Mouse (Mus musculus) liver, embryonic 12.5 days (tissue): Measurements from ENCODE around the gene Inpp5a. TPM values are rescaled to one million over a fixed set of nuclear protein-coding genes. Genes with fewer than 3 reads are reported as not detected.
A peak's percentile ranks its signal among the peaks of the same experiment; 100 is the strongest.

ENCODE experiments used
- ATAC-seq: fragments of 200-750 bp; cut with Nextera tagmentation; 2 replicates; pipeline ENCODE4 v1.8.0; 2017; ENCODE audit warnings: moderate number of reproducible peaks, mild to moderate bottlenecking, moderate library complexity
- H3K27ac ChIP-seq: fragments of 300-500 bp; sonication (generic); 2 replicates; pipeline ENCODE4 v1.5.1; 2016; ENCODE audit warnings: mild to moderate bottlenecking
- H3K27me3 ChIP-seq: fragments of 300-500 bp; sonication (generic); replicated peaks from 2 replicates; pipeline ENCODE4 v1.6.1; 2016; ENCODE audit warnings: mild to moderate bottlenecking, moderate library complexity
- H3K36me3 ChIP-seq: fragments of 300-500 bp; sonication (generic); 2 replicates; pipeline ENCODE4 v1.6.1; 2016; ENCODE audit warnings: mild to moderate bottlenecking, moderate library complexity
- H3K4me1 ChIP-seq: fragments of 300-500 bp; sonication (generic); 2 replicates; pipeline ENCODE4 v1.6.1; 2016
- H3K4me2 ChIP-seq: fragments of 300-500 bp; sonication (generic); 2 replicates; pipeline ENCODE4 v1.6.1; 2016; ENCODE audit warnings: mild to moderate bottlenecking, moderate library complexity
- H3K4me3 ChIP-seq: fragments of 300-500 bp; sonication (generic); 2 replicates; pipeline ENCODE4 v1.5.1; 2016; ENCODE audit warnings: mild to moderate bottlenecking, moderate library complexity
- H3K9ac ChIP-seq: fragments of 300-500 bp; sonication (generic); 2 replicates; pipeline ENCODE4 v1.6.1; 2016; ENCODE audit warnings: mild to moderate bottlenecking, moderate library complexity
- H3K9me3 ChIP-seq: fragments of 300-500 bp; sonication (generic); replicated peaks from 2 replicates; pipeline ENCODE4 v1.6.1; 2016; ENCODE audit warnings: mild to moderate bottlenecking, moderate library complexity
- WGBS: fragments of 180-500 bp; shearing (Covaris S2); methylation state at CpG from one replicate; pipeline ENCODE4 v1.1.7; 2016; ENCODE audit not compliant: insufficient replicate concordance; 5-methylcytosine and 5-hydroxymethylcytosine counted together
- polyA plus RNA-seq: library from polyadenylated mRNA; unstranded; fragments of >200 nt; fragmentation: Nextera tagmentation; extraction: Ambion mirVana; gene quantifications from 2 replicates; pipeline ENCODE4 v1.2.1, GENCODE M21; 2016

Inpp5a gene
- polyA plus RNA-seq, 1 experiment from 2014 or later, result 10.1 TPM

DNA sequence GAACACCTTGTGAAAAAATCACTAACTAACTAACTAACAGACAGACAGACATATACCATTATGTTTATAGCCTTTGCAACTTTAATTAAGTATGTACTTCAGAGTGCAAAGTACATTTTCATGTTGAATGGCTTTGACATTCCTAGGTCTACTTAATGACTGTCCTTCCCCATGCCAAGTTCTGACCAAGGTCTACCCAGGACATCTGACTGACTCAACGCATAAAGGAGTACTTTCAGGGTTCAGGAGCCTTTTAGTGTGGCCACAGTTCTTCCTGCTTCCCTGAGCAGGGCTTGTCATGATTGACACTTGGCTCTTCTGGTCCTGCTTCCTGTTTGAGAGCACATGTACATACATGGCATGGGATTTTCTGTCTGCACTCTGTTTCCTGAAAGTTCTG lies 64.3 kb downstream of the Inpp5a start:
- Histone ChIP-seq H3K4me1 (peaks cover 12% of the 10 kb centered on the region; the same call in 1 of the 2 replicates), H3K27ac (no peak overlapping the region), H3K9ac (no peak overlapping the region), H3K4me3 (no peak overlapping the region), H3K36me3 (no peaks in the 10 kb centered on the region), H3K27me3 (no peaks in the 10 kb centered on the region), H3K4me2 (no peak overlapping the region), H3K9me3 (no peaks in the 10 kb centered on the region)
- WGBS, result 28% methylated on average over 1 of the region's 1 CpGs
- ATAC-seq, result no peak

DNA sequence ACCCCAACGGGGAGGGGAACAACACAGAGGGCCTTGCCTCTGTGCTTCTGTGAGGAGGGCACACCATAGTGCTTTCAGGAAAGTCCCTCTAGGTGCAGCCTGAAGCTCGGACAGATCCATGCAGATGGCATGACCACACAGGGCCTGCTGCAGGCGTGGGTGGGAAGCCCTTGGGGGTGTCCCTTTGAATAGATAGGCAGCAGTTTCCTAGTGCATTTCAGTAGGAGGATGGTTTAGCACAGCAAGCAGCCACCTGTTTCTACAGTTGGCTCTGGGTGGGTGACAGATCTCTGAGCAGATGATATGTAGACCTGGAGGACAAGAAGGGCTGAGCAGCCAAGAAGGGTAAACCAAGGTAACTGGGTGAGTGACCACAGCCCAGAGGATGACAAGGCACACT lies 65.4 kb downstream of the Inpp5a start:
- WGBS, result 34% methylated on average over 3 of the region's 3 CpGs
- Histone ChIP-seq H3K4me2 (no peak overlapping the region), H3K27ac (no peak overlapping the region), H3K4me3 (no peak overlapping the region), H3K36me3 (no peaks in the 10 kb centered on the region), H3K27me3 (no peaks in the 10 kb centered on the region), H3K9ac (no peak overlapping the region), H3K9me3 (no peaks in the 10 kb centered on the region), H3K4me1 (peaks cover 12% of the 10 kb centered on the region; the same call in 1 of the 2 replicates)
- ATAC-seq, result no peak

DNA sequence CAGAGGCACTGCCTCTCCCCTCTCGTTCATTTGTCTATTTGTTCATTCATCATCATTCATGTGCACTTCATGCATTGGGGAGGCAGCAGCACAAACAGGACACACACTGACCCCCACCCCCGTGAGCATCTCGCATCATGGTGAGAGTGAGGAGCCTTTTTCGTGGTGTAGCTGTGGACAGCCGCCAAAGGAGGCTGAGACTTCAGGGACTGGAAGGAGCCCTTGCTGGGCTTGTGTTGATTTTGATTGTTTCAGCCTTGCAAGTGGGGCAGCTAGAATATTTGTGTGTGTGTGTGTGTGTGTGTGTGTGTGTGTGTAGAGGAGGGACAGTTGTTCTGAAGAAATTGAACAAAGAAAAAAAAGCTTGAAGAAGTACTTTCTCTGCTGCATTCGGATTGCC lies 67.8 kb downstream of the Inpp5a start:
- H3K27ac ChIP-seq, result no peak overlapping the region
- no peak for ATAC-seq
- H3K4me1 ChIP-seq, result peaks cover 12% of the 10 kb centered on the region; the same call in 1 of the 2 replicates
- H3K4me3 ChIP-seq, result no peak overlapping the region
- no peak overlapping the region for H3K4me2 ChIP-seq
- H3K9ac ChIP-seq, result no peak overlapping the region
- no peaks in the 10 kb centered on the region for H3K36me3 ChIP-seq
- no peaks in the 10 kb centered on the region for H3K9me3 ChIP-seq
- 63% methylated on average over 6 of the region's 6 CpGs for WGBS
- no peaks in the 10 kb centered on the region for H3K27me3 ChIP-seq

DNA sequence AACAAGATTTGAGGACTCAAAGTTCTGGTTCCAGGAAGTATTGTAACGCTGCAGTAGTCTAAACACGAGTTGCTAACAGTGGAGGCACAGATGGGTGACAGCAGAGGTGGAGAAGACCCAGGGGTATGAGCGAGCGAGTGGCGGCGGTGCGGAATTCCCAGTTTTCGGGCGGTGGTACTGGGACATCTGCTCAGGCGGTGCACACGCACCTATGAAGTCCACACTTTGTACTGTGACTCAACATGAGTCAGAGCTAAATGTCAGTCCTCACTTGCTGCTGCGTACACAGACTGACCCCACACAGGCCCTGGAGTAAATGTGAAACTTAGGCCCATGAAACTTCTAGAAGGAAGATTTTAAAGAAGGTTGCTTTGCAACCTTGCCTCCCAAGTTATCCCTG lies 72.4 kb downstream of the Inpp5a start:
- peaks cover 16% of the 10 kb centered on the region; the same call in 1 of the 2 replicates for H3K4me1 ChIP-seq
- WGBS, result 89% methylated on average over 12 of the region's 12 CpGs

DNA sequence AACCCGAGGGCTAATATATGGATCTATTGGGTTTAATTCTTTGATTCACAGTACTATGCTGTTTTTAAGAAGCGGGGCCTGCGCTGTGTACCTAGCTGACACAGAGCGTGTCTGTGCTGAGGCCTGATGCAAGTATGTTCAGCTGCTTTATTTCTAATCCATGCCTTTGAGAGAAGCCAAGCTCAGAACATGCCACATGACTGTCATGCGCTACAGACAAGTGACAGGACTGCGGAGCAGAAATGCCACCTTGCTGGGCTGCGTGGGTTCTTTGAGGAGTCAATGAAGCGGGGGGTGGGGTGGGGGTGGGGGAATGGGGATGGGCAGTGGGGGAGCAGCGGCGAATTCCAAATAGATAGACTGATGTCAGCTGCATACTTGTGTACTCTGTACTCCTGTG lies 73.2 kb downstream of the Inpp5a start:
- WGBS, result 77% methylated on average over 10 of the region's 10 CpGs
- no peaks in the 10 kb centered on the region for H3K9me3 ChIP-seq

More for the DNA sequence above, 72.4 kb downstream of the Inpp5a start:
- no peaks in the 10 kb centered on the region for H3K27me3 ChIP-seq
- H3K36me3 ChIP-seq, result no peaks in the 10 kb centered on the region
- no peak overlapping the region for H3K27ac ChIP-seq
- H3K9me3 ChIP-seq, result no peaks in the 10 kb centered on the region
- H3K9ac ChIP-seq, result no peak overlapping the region
- H3K4me3 ChIP-seq, result no peak overlapping the region
- ATAC-seq, result no peak
- no peak overlapping the region for H3K4me2 ChIP-seq

DNA sequence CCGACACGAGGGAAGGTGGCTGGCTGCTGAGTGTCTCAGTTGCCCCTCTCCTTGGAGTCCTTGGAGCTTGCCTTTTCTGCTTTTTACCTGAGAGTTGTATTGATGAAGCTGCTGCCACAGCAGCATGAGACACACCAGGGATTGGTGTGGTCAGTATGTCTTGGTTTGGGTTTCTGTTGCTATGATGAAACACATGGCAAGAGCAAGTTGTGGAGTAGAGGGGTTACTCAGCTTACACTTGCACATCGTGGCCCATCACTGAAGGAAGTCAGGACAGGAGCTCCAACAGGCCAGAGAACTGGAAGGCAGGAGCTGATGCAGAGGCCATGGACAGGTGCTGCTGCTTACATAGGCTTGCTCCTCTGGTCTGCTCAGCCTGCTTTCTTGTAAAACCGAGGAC lies 76.6 kb downstream of the Inpp5a start:
- Histone ChIP-seq H3K4me1 (peaks cover 43% of the 10 kb centered on the region), H3K4me3 (no peak overlapping the region), H3K9ac (no peak overlapping the region), H3K27me3 (no peaks in the 10 kb centered on the region), H3K9me3 (no peaks in the 10 kb centered on the region), H3K36me3 (no peaks in the 10 kb centered on the region), H3K4me2 (no peak overlapping the region), H3K27ac (no peak overlapping the region)
- 52% methylated on average over 4 of the region's 4 CpGs for WGBS
- no peak for ATAC-seq

More for the DNA sequence above, 73.2 kb downstream of the Inpp5a start:
- Histone ChIP-seq H3K4me3 (no peak overlapping the region), H3K36me3 (no peaks in the 10 kb centered on the region), H3K9ac (no peak overlapping the region), H3K27ac (no peak overlapping the region), H3K27me3 (no peaks in the 10 kb centered on the region), H3K4me1 (peaks cover 24% of the 10 kb centered on the region), H3K4me2 (no peak overlapping the region)
- no peak for ATAC-seq

DNA sequence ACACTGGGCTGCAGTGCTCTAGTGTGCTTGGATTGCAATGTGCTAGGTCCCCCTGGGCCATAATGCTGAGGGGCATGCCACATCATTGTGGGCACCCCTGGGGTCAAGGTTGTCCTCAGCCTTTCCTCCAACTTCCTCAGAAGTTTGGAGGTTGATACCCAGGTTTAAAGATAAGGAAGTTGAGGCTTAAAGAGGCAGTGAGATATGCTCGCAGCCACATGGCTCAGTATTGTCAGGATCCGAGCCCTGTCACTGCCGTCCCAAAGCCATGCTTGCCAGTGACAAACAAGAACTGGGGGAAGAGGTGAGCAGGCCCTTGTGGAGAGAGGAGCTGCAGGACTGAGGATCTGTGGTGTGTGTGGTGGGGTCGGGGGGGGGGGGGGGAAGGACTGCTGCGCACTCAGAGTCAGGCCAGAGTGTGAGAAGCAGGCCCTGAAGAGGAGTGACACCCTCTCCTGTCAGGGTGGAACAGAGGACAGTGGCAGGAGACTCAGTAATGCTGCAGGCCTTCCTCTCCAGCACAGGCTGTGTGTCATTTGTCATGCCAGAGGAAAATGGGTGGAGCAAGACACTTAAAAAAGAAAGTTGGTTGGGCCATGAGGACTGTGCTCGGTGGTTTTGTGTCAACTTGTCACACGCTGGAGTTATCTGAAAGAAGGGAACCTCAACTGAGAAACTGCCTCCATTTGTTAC lies 77.7 kb downstream of the Inpp5a start:
- peak; percentile 54 for ATAC-seq
- Histone ChIP-seq H3K4me1 (peaks cover 43% of the 10 kb centered on the region), H3K27me3 (no peaks in the 10 kb centered on the region), H3K36me3 (no peaks in the 10 kb centered on the region), H3K9ac (no peak overlapping the region), H3K9me3 (no peaks in the 10 kb centered on the region), H3K4me3 (no peak overlapping the region), H3K4me2 (no peak overlapping the region), H3K27ac (peak overlapping the region; percentile 73)
- WGBS, result 13% methylated on average over 6 of the region's 7 CpGs

DNA sequence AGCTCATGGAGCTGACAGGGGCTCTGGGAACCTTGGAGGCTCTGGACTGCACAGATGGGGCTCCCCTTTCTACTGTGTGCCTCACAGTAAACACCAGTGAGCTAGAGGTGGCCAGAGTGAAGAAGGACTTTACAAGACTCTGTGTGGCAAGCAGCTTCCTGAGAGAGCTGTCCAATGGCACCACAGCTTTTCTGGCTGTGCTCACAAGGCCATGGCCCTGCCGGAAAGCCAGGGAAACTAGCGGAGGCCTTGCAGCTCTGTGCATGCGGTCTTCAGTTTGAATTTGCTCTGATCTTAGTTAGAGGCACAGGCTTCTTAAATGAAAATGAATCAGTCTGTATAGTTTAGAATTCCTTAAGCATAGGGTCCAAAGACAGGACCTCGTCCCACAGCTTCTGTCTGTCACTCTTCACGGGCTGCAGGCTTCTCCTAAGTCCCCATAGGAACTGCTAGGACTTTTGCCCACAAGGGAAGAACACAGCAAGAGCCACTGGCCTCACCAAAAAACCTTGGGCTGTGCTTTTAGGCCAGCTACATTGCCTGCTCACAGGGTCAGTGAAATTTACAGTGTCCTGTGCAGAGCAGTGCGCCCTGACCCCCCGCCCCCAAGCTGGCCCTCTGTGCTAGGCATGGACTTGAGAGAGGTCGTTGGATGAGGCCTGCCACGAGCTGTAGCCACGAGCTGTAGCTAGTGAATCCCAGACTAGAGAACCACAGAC lies 78.4 kb downstream of the Inpp5a start:
- Histone ChIP-seq H3K4me1 (peaks cover 45% of the 10 kb centered on the region), H3K4me3 (no peak overlapping the region), H3K36me3 (no peaks in the 10 kb centered on the region), H3K9me3 (no peaks in the 10 kb centered on the region), H3K27ac (peak overlapping the region; percentile 73), H3K27me3 (no peaks in the 10 kb centered on the region), H3K9ac (no peak overlapping the region), H3K4me2 (peak overlapping the region; percentile 1; the same call in 1 of the 2 replicates)
- WGBS, result 45% methylated on average over 10 of the region's 10 CpGs
- peak; percentile 23; the same call in 1 of the 2 replicates for ATAC-seq

DNA sequence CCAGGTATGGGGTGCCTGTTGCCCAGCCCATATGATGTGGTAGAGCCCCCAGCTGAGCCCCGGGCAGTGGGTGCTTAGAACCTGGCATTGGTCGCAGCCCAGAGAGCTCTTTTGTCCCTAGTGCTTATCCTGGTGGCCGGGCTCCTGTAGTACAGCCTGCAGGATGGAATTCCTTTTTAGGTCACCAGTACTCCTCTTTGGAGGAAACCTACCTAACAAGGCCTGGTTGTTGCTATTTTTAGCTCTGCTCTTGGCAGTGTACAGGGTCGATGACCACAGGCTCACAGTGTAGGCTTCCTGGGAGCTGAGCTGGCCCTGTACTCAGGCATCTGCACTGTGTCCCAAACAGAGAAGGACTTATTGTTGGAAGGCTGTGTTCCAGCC lies 79.0 kb downstream of the Inpp5a start:
- Histone ChIP-seq H3K9me3 (no peaks in the 10 kb centered on the region), H3K4me1 (peaks cover 48% of the 10 kb centered on the region), H3K36me3 (no peaks in the 10 kb centered on the region), H3K27ac (peak overlapping the region; percentile 73), H3K4me2 (no peak overlapping the region), H3K4me3 (no peak overlapping the region), H3K27me3 (no peaks in the 10 kb centered on the region), H3K9ac (no peak overlapping the region)
- WGBS, result 56% methylated on average over 4 of the region's 4 CpGs
- peak; percentile 11; the same call in 1 of the 2 replicates for ATAC-seq

DNA sequence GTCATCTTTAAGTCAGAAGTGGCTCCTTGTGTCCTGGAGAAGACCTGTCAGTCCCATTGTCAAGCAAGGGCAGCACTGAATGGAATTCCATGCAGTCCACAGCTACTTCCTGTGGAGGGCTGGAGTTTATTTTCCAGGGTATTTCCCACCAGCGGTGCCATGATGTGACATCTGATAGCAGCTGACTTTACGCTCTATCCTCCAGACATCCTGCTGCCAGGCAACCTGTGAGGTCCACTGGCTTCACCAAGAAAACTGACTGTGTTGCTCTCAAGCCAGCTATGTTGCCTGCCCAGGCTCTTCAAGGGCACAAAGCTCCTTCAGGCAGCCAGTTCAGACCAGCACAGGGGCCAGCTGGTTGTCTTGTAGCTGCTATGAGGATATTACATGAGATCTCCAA lies 79.5 kb downstream of the Inpp5a start:
- no peak overlapping the region for H3K4me3 ChIP-seq
- ATAC-seq, result no peak
- peak overlapping the region; percentile 32; the same call in 1 of the 2 replicates for H3K27ac ChIP-seq
- peaks cover 48% of the 10 kb centered on the region for H3K4me1 ChIP-seq
- no peaks in the 10 kb centered on the region for H3K9me3 ChIP-seq
- no peak overlapping the region for H3K4me2 ChIP-seq
- WGBS, result 52% methylated on average over 2 of the region's 2 CpGs
- H3K36me3 ChIP-seq, result no peaks in the 10 kb centered on the region
- H3K9ac ChIP-seq, result no peak overlapping the region
- H3K27me3 ChIP-seq, result no peaks in the 10 kb centered on the region

DNA sequence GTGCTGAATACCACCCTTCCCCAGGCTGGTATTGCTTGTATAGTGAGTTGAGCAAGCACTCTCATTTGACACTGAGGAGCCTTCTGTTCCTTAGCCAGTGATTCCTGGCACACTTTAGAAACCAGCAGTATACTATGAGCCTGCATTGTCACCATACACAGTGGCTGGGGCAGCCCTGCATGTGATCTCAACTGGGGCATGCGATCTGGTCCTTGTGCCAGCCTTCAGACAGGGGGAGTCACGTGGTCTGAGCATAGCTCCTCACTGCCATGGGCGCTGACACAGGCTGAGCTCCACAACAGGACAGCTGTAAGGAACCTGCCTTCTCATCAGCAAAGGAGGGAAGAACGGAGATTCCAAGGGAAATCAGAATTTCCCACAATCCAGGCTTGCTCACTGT lies 80.5 kb downstream of the Inpp5a start:
- H3K4me3 ChIP-seq, result no peak overlapping the region
- ATAC-seq, result no peak
- no peak overlapping the region for H3K27ac ChIP-seq
- H3K9ac ChIP-seq, result no peak overlapping the region
- H3K4me1 ChIP-seq, result peaks cover 48% of the 10 kb centered on the region
- H3K4me2 ChIP-seq, result no peak overlapping the region
- no peaks in the 10 kb centered on the region for H3K36me3 ChIP-seq
- H3K27me3 ChIP-seq, result no peaks in the 10 kb centered on the region
- WGBS, result 69% methylated on average over 4 of the region's 4 CpGs
- no peaks in the 10 kb centered on the region for H3K9me3 ChIP-seq

DNA sequence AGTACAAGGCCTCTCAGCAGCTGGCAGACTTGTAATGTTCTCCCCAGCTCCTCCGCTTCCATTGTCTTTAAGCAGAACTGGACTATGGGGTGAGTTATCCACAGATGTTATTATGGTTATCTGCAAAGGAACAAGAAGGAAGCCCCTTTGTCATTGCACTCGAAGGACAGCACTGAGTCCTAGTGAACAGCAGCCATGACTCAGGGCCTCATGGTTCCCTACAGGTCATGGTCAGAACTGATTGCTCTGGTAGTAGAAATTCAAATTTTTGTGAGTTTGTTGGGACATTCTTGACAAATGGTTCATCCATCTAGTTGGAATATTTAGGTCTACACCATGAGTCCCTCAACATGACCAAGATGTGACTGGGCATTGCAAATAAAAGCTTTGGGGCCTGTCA lies 81.6 kb downstream of the Inpp5a start:
- no peak for ATAC-seq
- H3K27ac ChIP-seq, result no peak overlapping the region
- H3K36me3 ChIP-seq, result no peaks in the 10 kb centered on the region
- H3K9ac ChIP-seq, result no peak overlapping the region
- H3K4me1 ChIP-seq, result peaks cover 39% of the 10 kb centered on the region
- no peaks in the 10 kb centered on the region for H3K9me3 ChIP-seq
- 54% methylated on average over 2 of the region's 2 CpGs for WGBS
- H3K27me3 ChIP-seq, result no peaks in the 10 kb centered on the region
- H3K4me2 ChIP-seq, result no peak overlapping the region
- no peak overlapping the region for H3K4me3 ChIP-seq
